Mouse (Mus musculus) 3134 (cell line): ENCODE measurements around the gene Olfr573-ps1.
A peak's percentile ranks its signal among the peaks of the same experiment; 100 is the strongest.

Source experiments
- DNase-seq: peaks from one replicate; pipeline ENCODE4 v3.0.0-alpha.2; 2011; ENCODE audit warnings: low spot score; ENCODE audit not compliant: insufficient read length; ENCODE audit errors: extremely low read depth

Gene Olfr573-ps1

GRCm38 (mm10) chr7:102942475-102942874 is at the start of gene Olfr573-ps1:
Gene Olfr573-ps1, minus strand, starts transcription at chr7:102942575.
- DNase-seq, result no peak

DNA sequence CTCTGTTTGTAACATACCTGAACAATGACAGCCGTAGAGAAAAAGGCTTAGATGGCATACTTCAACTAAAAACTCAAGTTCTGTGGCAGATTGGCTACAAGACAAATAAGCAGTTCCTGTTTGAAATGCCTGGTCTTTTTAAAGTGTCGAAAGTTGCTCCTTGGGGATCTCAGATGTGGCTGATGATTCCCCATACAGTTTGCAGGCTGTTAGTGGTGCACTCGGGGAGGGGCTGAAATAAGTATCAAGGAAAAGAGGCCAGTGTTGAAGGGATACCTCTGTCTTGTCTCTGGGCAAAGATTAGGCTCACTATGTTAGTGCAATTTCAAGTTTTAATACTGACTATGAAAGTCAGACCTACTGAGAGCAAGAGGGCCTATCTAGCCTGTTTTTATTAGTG is 46.8 kb upstream of the Olfr573-ps1 start, which contains the start of gene Olfr578:
Gene Olfr578, minus strand, starts transcription at position 101 of the 400 bp plus-strand sequence.
- no peak for DNase-seq

- no peak for DNase-seq
Measured at GRCm38 (mm10) chr7:102975843-102976242, 33.5 kb upstream of the Olfr573-ps1 start, which contains the start of gene Olfr577. Gene Olfr577, minus strand, starts transcription at chr7:102975943.

DNA sequence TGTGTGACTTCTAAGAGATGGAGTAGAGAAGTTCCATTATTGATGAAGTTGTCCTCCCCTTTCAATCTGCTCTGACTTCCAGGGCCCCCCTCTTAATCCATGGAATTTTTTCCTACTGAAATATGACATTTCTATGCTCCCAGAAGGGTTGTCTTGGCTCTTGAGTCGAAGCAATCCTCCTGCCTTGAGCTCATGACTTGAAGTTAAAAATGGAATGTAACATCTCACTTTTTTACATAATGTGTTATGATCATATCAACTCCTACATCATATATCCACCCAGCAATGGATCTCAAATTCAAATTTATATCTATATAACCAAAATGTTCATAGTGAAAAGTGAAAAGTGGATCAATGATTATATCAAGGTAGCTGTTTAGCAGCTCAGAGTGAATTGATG is 32.0 kb upstream of the Olfr573-ps1 start:
- no peak for DNase-seq

DNA sequence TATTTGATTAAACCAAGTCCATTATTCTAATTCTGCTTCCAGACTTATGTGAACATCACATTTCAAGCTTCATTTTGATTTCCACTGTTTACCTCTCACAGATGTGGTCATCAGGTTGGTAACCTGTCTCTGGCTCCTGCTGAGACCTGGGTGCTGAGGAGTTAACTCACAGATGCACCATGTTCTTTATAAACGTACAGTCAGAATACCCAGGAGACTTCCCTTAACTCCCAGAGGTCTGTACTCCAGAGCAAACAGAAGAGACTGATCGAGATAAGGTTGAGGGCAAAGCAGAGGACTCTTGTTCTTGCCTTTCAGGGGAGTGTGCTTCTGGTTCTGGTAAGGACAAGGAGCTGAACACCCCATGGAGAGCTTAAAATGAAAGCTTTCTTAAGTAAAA is 20.0 kb upstream of the Olfr573-ps1 start, which contains the start of gene Olfr576:
Gene Olfr576, plus strand, starts transcription at position 301 of the 400 bp plus-strand sequence.
- no peak for DNase-seq

DNA sequence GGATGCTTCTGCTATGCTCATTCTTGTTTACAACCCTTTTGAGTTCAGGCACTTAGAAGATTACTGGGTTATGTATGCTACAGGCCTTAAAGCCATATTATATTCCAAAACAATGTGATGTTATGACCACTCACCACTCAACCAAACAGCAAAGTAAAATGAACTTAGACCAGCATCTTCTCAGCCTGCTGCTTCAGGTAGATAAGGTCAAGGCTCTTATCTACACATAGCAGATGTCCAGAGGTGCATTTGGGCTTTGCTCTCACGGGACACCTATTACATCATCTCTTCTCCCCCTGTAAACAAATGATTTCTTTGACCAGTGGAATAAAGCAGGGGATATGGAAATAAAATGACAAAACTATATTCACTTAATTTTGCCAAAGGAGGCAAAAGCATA is 16.2 kb upstream of the Olfr573-ps1 start, which contains the start of gene Olfr575:
Gene Olfr575, minus strand, starts transcription at position 183 of the 400 bp plus-strand sequence.
- DNase-seq, result no peak

DNA sequence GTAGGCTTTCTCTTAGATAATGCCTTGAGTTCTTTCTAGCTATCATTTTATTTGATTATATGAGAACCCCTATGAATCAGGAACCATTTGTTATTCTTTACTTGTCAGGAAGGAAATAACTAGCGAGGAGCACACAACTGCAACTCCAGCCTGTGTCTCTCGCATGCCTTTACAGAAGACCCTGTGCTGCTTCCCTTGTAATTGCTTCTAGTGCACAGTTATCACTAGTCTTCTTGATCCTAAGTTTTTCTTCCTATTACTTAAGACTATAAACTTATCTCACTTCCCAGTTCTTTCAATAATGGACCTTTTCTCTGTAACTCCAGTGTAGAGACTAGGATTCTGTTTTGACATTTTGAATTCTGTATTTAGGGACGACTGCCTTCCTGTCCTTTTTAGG is 15.8 kb upstream of the Olfr573-ps1 start:
- no peak for DNase-seq

GRCm38 (mm10) chr7:102950732-102951131 is 8.4 kb upstream of the Olfr573-ps1 start:
- no peak for DNase-seq

DNA sequence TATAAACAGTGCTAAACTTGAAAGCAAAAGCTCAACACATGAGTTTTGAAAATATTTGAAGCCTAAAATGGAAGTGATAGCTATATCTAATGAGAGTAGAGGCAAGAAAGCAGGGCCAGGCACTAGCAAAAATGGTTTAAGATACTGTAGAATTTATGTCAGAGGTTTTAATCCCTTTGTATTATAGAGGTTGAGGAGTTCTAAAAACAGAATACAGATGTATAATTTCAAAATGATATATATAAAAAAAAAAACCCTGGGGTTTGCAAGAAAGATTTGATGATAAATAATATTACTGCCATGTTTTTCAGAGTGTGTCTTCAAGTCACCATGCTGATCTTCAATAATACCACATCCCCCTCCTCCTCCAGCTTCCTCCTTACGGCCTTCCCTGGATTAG is 5.8 kb upstream of the Olfr573-ps1 start, which contains the start of gene Olfr574:
Gene Olfr574, plus strand, starts transcription at position 301 of the 400 bp plus-strand sequence.
- no peak for DNase-seq

GRCm38 (mm10) chr7:102943417-102943816 is 1.0 kb upstream of the Olfr573-ps1 start:
- no peak for DNase-seq

DNA sequence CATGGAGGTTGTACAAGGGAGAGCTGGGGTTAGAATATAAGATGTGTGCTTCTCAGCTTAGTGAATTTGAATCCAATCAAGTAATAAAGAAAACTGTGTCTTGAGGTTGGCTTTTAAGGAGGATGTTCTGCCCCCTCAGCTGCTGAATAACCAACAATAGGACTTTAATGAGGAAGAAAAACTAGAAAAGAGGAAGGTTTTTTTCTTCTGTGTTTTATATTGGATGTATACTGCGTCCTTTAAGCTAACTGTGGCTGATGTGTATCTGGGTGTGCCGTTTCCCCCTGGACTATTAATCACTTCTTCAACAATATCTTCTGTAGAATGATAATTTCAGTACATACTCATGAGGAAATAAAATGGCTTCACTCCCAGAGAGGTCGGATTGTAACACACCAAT is 15.3 kb downstream of the Olfr573-ps1 start:
- no peak for DNase-seq

DNA sequence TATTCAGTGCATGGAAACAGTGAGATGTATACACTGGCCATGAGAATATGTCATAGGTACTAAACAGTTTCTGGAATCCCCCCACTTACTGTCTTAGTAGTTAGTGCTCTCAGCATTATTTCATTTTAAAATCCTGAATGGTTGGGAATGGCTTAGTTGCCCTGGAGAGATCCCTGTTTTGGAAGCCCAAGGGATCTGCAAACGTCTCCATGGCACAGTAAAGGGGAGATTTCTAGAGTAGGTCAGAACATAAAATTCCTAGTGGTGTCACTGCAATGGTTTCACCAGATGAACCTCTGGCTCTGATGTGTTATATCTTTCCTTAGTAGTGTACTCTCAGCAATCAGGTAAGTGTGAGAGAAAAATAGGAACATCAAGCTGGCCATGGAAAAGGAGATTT is 18.3 kb downstream of the Olfr573-ps1 start, which contains the start of gene Olfr572:
Gene Olfr572, plus strand, starts transcription at position 301 of the 400 bp plus-strand sequence.
- no peak for DNase-seq

DNA sequence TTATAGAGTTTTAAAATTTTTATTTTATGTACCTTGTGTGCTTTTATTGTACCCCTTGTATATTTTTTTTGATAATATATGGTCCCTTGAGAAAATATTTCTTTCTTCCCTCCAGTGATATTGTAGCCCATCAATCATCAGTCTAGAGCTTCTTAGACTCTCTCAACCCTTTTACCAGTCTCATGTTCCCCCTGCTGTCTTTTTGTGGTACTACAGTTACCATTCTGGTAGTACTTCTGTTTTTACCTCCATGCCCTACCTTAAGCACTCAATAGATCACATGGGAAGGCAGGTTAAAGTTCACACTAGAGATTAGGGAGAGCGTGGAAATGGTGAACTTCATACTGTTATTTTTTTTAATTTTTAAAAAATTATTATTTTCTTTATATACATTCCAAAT is 22.7 kb downstream of the Olfr573-ps1 start:
- peak; percentile 2 for DNase-seq

DNA sequence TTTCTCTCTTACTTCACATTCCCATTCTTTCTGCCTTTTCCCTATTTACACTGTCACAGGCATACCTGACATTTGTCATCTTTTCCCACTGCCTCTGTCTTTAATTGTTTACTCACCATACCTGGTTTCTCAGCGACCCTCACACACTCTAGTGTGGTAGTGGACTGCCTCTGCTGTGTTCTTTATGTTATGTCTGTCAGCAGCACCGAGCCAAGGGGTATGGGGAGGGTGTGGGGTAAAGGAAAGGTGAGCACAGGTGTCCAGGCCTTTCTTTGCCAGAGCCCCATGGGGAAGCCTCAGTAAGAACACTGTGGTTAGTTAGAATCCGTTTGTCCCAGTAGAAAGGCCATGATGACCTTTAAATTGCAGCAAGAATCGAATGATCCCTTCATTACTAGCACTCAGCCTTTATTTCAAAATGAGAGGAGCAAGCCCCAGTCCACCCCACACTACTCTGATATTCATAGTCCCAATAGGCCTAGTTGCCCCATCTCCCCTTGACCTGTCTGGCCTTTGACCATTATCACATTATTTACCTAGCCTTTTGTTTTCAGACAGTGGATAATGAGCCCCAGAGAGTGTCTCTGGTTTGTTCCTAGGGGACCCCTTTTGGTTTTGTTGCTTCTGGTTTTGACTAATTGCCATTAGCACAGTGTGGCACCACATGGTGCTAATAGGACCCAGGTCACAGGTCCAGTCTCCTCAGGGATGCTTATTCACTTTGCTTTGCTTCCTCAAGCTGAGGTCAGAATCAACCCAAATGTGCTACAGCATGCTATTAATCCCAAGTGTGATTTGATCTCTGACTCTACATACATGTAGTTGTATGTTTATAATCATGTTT is 25.1 kb downstream of the Olfr573-ps1 start, which contains the start of gene Olfr571:
Gene Olfr571, minus strand, starts transcription at position 505 of the 844 bp plus-strand sequence.
- DNase-seq, result no peak

- no peak for DNase-seq
Measured at GRCm38 (mm10) chr7:102916405-102916804, 26.0 kb downstream of the Olfr573-ps1 start.

DNA sequence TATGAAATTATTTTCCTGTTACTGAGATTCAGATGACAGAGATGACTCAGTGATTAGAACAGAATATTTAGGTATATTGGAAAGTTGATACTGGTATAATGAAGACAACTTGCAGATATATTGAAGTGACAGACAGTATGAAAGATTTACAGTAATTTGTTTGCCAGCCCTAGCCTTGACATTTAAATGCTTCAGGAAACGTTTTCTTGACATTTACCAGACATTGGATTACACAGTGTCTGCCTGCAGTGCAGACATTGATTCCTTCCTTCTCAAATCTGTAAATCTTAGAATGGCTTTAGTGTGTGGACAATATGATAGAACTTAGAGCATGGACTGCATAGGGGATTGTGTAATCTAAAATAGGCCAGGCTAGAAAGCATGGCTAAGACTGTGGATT is 27.1 kb downstream of the Olfr573-ps1 start:
- DNase-seq, result no peak
